Mouse (Mus musculus): Measurements from ENCODE around the gene Tenm2. TPM values are rescaled to one million over a fixed set of nuclear protein-coding genes. Genes with fewer than 3 reads are reported as not detected.

The Tenm2 gene
- polyA plus RNA-seq, 1 experiment from 2014 or later: 2.8 TPM

GRCm38 (mm10) chr11:36415244-36415643, 820.5 kb downstream of the Tenm2 start:
- Histone ChIP-seq H3K4me2 (replicated peaks; ENCODE audit: low read depth, low read length) (no peak overlapping the region), H3K9ac (replicated peaks; ENCODE audit: low read depth, low read length) (no peak overlapping the region), H3K4me3 (ENCODE audit: low read depth, low read length) (no peak overlapping the region), H3K27me3 (ENCODE audit: control insufficient read depth, insufficient read depth, low read length) (no peaks in the 10 kb centered on the region), H3K9me3 (ENCODE audit: control insufficient read depth, low read depth, low read length) (no peaks in the 10 kb centered on the region), H3K4me1 (ENCODE audit: control insufficient read depth, insufficient read depth, low read length) (no peaks in the 10 kb centered on the region), H3K36me3 (ENCODE audit: control insufficient read depth, insufficient read depth, low read length) (no peaks in the 10 kb centered on the region), H3K27ac (ENCODE audit: low read length) (no peak overlapping the region)
- no peak for ATAC-seq (ENCODE audit: insufficient number of reproducible peaks, insufficient read depth, low FRiP score, low read depth)
- WGBS: 73% methylated on average over 7 of the region's 7 CpGs

- ATAC-seq (ENCODE audit: insufficient number of reproducible peaks, insufficient read depth, low FRiP score, low read depth): no peak
- Histone ChIP-seq H3K9ac (replicated peaks; ENCODE audit: low read depth, low read length) (no peak overlapping the region), H3K36me3 (ENCODE audit: control insufficient read depth, insufficient read depth, low read length) (no peaks in the 10 kb centered on the region), H3K9me3 (ENCODE audit: control insufficient read depth, low read depth, low read length) (no peaks in the 10 kb centered on the region), H3K27me3 (ENCODE audit: control insufficient read depth, insufficient read depth, low read length) (no peaks in the 10 kb centered on the region), H3K4me3 (ENCODE audit: low read depth, low read length) (no peak overlapping the region), H3K27ac (ENCODE audit: low read length) (no peak overlapping the region), H3K4me1 (ENCODE audit: control insufficient read depth, insufficient read depth, low read length) (no peaks in the 10 kb centered on the region), H3K4me2 (replicated peaks; ENCODE audit: low read depth, low read length) (no peak overlapping the region)
- 28% methylated on average over 13 of the region's 13 CpGs for WGBS
Observed at GRCm38 (mm10) chr11:36410881-36411280, 824.9 kb downstream of the Tenm2 start.

DNA sequence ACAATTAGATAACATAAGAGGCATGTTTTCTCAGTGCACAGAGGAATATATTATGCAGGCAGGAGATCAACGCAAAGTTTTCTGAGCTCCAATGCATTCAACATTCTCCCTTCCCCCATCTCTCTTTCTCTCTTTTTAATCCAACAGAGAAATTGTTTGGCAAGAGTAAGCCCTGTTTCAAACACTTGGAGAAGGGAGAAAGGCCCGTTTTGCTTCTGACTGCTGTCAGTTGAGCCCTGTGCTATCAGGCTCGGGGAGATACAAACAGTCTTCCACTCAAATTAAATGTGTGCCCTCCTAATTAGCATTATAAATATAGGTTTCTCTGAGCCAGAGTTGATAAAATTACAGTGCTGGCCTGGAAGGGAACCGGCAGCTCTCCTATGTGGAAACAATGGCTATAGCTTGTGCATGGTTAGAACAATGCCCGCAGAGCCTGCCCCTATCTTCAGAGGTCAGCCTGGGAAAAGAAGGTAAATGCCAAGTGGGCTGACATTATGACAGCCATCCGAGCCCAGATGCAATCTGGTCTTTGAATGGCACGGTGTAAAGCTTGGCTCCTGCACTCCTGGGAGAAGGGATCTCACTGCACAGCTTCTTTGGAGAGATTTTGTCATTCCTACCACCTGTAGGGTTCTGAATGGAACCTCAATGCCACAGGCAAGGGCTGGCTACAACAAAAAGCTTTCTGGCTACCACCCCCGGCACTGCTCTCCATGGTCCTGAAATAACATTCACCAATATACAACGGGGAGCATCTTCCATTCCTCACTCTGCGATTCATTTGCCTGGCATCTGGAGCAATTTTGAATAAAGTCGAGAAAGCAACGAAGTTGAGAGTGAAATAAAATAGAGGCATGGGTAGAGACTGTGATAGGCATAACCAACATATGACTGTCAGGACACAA, 839.7 kb downstream of the Tenm2 start:
- H3K9me3 ChIP-seq (ENCODE audit: control insufficient read depth, low read depth, low read length): no peaks in the 10 kb centered on the region
- H3K36me3 ChIP-seq (ENCODE audit: control insufficient read depth, insufficient read depth, low read length): no peaks in the 10 kb centered on the region
- no peaks in the 10 kb centered on the region for H3K27me3 ChIP-seq (ENCODE audit: control insufficient read depth, insufficient read depth, low read length)
- 47% methylated on average over 12 of the region's 12 CpGs for WGBS
- H3K4me1 ChIP-seq (ENCODE audit: control insufficient read depth, insufficient read depth, low read length): no peaks in the 10 kb centered on the region
- H3K27ac ChIP-seq (ENCODE audit: low read length): no peak overlapping the region
- no peak overlapping the region for H3K4me2 ChIP-seq (replicated peaks; ENCODE audit: low read depth, low read length)
- no peak overlapping the region for H3K4me3 ChIP-seq (ENCODE audit: low read depth, low read length)
- no peak for ATAC-seq (ENCODE audit: insufficient number of reproducible peaks, insufficient read depth, low FRiP score, low read depth)
- H3K9ac ChIP-seq (replicated peaks; ENCODE audit: low read depth, low read length): no peak overlapping the region

GRCm38 (mm10) chr11:36384696-36385095, 851.1 kb downstream of the Tenm2 start:
- Histone ChIP-seq H3K27ac (ENCODE audit: low read length) (no peak overlapping the region), H3K9ac (replicated peaks; ENCODE audit: low read depth, low read length) (no peak overlapping the region), H3K4me3 (ENCODE audit: low read depth, low read length) (no peak overlapping the region), H3K4me1 (ENCODE audit: control insufficient read depth, insufficient read depth, low read length) (no peaks in the 10 kb centered on the region), H3K36me3 (ENCODE audit: control insufficient read depth, insufficient read depth, low read length) (no peaks in the 10 kb centered on the region), H3K4me2 (replicated peaks; ENCODE audit: low read depth, low read length) (no peak overlapping the region), H3K9me3 (ENCODE audit: control insufficient read depth, low read depth, low read length) (no peaks in the 10 kb centered on the region), H3K27me3 (ENCODE audit: control insufficient read depth, insufficient read depth, low read length) (no peaks in the 10 kb centered on the region)
- ATAC-seq (ENCODE audit: insufficient number of reproducible peaks, insufficient read depth, low FRiP score, low read depth): no peak
- WGBS: 76% methylated on average over 5 of the region's 5 CpGs

GRCm38 (mm10) chr11:36371814-36372213, 864.0 kb downstream of the Tenm2 start:
- no peak for ATAC-seq (ENCODE audit: insufficient number of reproducible peaks, insufficient read depth, low FRiP score, low read depth)
- Histone ChIP-seq H3K4me3 (ENCODE audit: low read depth, low read length) (no peak overlapping the region), H3K9ac (replicated peaks; ENCODE audit: low read depth, low read length) (no peak overlapping the region), H3K4me1 (ENCODE audit: control insufficient read depth, insufficient read depth, low read length) (no peaks in the 10 kb centered on the region), H3K27ac (ENCODE audit: low read length) (no peak overlapping the region), H3K36me3 (ENCODE audit: control insufficient read depth, insufficient read depth, low read length) (no peaks in the 10 kb centered on the region), H3K27me3 (ENCODE audit: control insufficient read depth, insufficient read depth, low read length) (no peaks in the 10 kb centered on the region), H3K9me3 (ENCODE audit: control insufficient read depth, low read depth, low read length) (no peaks in the 10 kb centered on the region), H3K4me2 (replicated peaks; ENCODE audit: low read depth, low read length) (no peak overlapping the region)
- 94% methylated on average over 7 of the region's 7 CpGs for WGBS

DNA sequence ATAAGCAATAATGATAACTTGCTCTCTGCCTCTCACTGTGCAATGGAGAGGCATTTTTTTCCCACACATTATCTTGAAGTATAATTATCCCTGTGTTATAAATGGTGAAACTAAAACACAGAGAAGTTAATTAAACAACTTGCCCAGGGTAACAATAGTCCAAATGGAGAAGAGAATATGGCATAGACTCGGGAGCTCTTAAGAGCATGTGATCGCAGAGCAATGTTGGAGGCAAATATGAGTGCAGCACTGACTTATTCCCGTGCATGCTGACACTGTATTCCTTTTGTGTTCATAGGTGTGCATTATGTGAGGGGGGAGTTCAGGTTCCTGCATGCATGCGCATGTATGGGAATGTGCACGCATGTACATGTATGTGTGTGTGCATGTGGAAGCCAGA, 870.7 kb downstream of the Tenm2 start:
- Histone ChIP-seq H3K9me3 (ENCODE audit: control insufficient read depth, low read depth, low read length) (no peaks in the 10 kb centered on the region), H3K27me3 (ENCODE audit: control insufficient read depth, insufficient read depth, low read length) (no peaks in the 10 kb centered on the region), H3K4me2 (replicated peaks; ENCODE audit: low read depth, low read length) (no peak overlapping the region), H3K4me1 (ENCODE audit: control insufficient read depth, insufficient read depth, low read length) (no peaks in the 10 kb centered on the region), H3K4me3 (ENCODE audit: low read depth, low read length) (no peak overlapping the region), H3K27ac (ENCODE audit: low read length) (no peak overlapping the region), H3K36me3 (ENCODE audit: control insufficient read depth, insufficient read depth, low read length) (no peaks in the 10 kb centered on the region), H3K9ac (replicated peaks; ENCODE audit: low read depth, low read length) (no peak overlapping the region)
- no peak for ATAC-seq (ENCODE audit: insufficient number of reproducible peaks, insufficient read depth, low FRiP score, low read depth)
- WGBS: 92% methylated on average over 5 of the region's 5 CpGs

DNA sequence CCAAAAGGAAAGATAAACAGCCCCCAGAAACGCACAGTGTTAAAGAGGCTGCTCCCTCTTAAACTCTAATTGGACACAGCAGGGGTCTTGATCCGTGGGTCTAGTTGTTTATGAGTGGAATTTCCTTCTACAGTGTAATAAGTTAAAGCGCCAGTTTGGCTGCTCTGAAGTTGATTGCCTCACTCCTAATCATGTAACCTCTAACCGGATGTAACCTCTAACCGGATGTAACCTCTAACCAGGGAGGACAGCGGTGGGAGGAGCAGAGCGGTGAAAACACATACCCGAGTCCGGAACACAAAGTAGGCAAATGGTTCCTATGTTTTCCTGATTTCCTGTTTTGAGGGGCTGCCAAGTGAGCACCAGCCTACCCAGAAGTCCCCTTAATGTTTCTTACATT, 871.3 kb downstream of the Tenm2 start:
- no peaks in the 10 kb centered on the region for H3K4me1 ChIP-seq (ENCODE audit: control insufficient read depth, insufficient read depth, low read length)
- H3K4me2 ChIP-seq (replicated peaks; ENCODE audit: low read depth, low read length): no peak overlapping the region
- ATAC-seq (ENCODE audit: insufficient number of reproducible peaks, insufficient read depth, low FRiP score, low read depth): no peak
- no peaks in the 10 kb centered on the region for H3K36me3 ChIP-seq (ENCODE audit: control insufficient read depth, insufficient read depth, low read length)
- 50% methylated on average over 9 of the region's 9 CpGs for WGBS
- H3K9ac ChIP-seq (replicated peaks; ENCODE audit: low read depth, low read length): no peak overlapping the region
- H3K4me3 ChIP-seq (ENCODE audit: low read depth, low read length): no peak overlapping the region
- no peaks in the 10 kb centered on the region for H3K9me3 ChIP-seq (ENCODE audit: control insufficient read depth, low read depth, low read length)
- no peaks in the 10 kb centered on the region for H3K27me3 ChIP-seq (ENCODE audit: control insufficient read depth, insufficient read depth, low read length)
- no peak overlapping the region for H3K27ac ChIP-seq (ENCODE audit: low read length)

GRCm38 (mm10) chr11:36362514-36362913, 873.2 kb downstream of the Tenm2 start:
- no peak overlapping the region for H3K4me3 ChIP-seq (ENCODE audit: low read depth, low read length)
- H3K36me3 ChIP-seq (ENCODE audit: control insufficient read depth, insufficient read depth, low read length): no peaks in the 10 kb centered on the region
- H3K4me1 ChIP-seq (ENCODE audit: control insufficient read depth, insufficient read depth, low read length): no peaks in the 10 kb centered on the region
- no peak for ATAC-seq (ENCODE audit: insufficient number of reproducible peaks, insufficient read depth, low FRiP score, low read depth)
- H3K9ac ChIP-seq (replicated peaks; ENCODE audit: low read depth, low read length): no peak overlapping the region
- no peaks in the 10 kb centered on the region for H3K9me3 ChIP-seq (ENCODE audit: control insufficient read depth, low read depth, low read length)
- H3K27me3 ChIP-seq (ENCODE audit: control insufficient read depth, insufficient read depth, low read length): no peaks in the 10 kb centered on the region
- H3K27ac ChIP-seq (ENCODE audit: low read length): no peak overlapping the region
- H3K4me2 ChIP-seq (replicated peaks; ENCODE audit: low read depth, low read length): no peak overlapping the region
- WGBS: 85% methylated on average over 8 of the region's 8 CpGs

DNA sequence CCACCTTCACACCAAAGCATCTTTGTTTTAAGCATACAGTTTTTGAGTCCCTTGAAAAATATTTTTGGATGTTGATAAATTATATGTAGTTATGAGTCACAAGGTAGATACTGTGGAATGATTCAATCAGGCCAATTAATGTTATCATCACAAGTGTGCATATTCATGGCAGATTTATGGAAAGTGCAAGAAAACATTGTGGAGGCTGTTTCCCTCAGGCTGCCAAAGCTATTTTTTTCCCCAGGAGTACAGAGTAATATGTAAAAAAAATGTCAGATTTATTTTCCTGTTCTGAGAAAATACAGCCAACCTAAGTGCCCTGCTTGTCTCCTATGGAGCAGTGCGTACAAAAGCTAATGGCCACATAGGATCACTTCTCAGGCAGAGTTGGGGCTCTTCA, 882.5 kb downstream of the Tenm2 start:
- Histone ChIP-seq H3K9ac (replicated peaks; ENCODE audit: low read depth, low read length) (no peak overlapping the region), H3K4me1 (ENCODE audit: control insufficient read depth, insufficient read depth, low read length) (no peaks in the 10 kb centered on the region), H3K27me3 (ENCODE audit: control insufficient read depth, insufficient read depth, low read length) (no peaks in the 10 kb centered on the region), H3K36me3 (ENCODE audit: control insufficient read depth, insufficient read depth, low read length) (no peaks in the 10 kb centered on the region), H3K4me3 (ENCODE audit: low read depth, low read length) (no peak overlapping the region), H3K27ac (ENCODE audit: low read length) (no peak overlapping the region), H3K4me2 (replicated peaks; ENCODE audit: low read depth, low read length) (no peak overlapping the region), H3K9me3 (ENCODE audit: control insufficient read depth, low read depth, low read length) (no peaks in the 10 kb centered on the region)
- 68% methylated on average over 1 of the region's 1 CpGs for WGBS
- no peak for ATAC-seq (ENCODE audit: insufficient number of reproducible peaks, insufficient read depth, low FRiP score, low read depth)

Measured in stomach, embryonic 14.5 days (tissue).